Mouse (Mus musculus) T-cell, adult 2 months (primary cell): Measurements from ENCODE around the gene Pcsk4.

Experiments used
- DNase-seq: peaks from one replicate; pipeline ENCODE4 v3.0.0; 2022; ENCODE audit warnings: low spot score

The Pcsk4 gene

GRCm38 (mm10) chr10:80322811-80323211, 6.5 kb downstream of the Pcsk4 start:
- peak; percentile 34 for DNase-seq

- no peak for DNase-seq
Observed at GRCm38 (mm10) chr10:80321670-80322581, 7.4 kb downstream of the Pcsk4 start.

- no peak for DNase-seq
Observed at GRCm38 (mm10) chr10:80321014-80321669, 8.2 kb downstream of the Pcsk4 start.

GRCm38 (mm10) chr10:80320340-80320760, 8.9 kb downstream of the Pcsk4 start, which contains the start of gene 2310011J03Rik:
2310011J03Rik (minus strand) TSS chr10:80320537.
- peak; percentile 90 for DNase-seq

DNA sequence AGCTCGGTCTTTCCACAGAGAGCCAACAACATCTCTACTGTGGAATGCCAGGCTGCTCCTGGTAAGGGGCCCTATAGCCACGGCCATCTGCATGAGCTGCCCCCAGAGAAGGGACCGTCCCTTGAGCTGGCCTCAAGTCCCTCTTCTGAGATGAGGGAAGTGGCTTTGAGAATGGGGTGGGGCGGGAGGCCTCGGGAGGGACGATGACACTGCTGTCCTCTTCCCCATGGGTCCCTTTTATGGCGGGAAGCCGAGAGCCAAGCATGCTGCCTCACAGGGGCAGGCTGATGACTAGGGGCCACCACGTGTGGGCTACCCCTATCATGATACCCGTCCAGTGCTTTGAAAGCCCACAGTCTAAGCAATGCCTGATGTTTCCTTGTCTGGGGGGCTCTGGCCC, 12.3 kb downstream of the Pcsk4 start:
- no peak for DNase-seq

DNA sequence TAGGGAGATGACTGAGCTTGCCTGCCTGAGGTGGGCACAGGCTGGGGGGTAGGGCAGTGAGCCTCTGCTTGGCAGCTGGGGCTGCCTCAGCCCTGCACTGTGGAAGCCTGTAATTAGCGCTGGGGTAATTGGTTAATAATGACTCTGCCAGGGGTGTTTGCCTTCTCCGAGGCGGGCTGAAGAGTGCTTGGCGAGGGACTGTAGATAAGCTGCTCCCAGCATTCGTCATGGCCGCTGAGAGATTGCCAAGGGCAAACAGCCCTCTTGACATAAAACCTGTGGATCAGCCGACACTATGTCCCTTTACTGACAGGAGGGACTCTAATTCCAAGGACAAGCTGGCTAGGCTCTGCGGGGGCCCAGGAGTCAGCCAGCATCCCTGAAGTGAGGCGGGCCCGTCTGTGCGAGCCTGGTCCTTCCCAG, 12.9 kb downstream of the Pcsk4 start:
- DNase-seq: no peak

- DNase-seq: no peak
Observed at GRCm38 (mm10) chr10:80315315-80315714, 14.0 kb downstream of the Pcsk4 start.

DNA sequence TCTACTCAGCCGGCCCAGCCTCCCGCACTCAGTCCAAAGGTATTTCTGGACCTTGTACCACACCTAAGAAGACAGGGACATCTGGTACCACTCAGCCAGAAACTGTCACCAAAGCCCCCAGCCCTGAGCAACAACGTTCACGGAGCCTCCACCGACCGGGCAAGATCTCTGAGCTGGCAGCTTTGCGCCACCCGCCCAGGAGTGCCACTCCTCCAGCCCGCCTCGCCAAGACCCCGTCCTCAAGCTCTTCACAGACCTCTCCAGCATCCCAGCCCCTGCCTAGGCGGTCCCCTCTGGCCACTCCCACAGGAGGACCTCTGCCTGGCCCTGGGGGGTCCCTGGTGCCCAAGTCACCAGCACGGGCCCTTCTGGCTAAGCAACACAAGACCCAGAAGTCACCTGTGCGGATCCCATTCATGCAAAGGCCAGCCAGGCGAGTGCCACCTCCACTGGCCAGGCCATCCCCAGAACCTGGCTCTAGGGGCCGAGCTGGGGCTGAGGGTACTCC, 14.8 kb downstream of the Pcsk4 start:
- DNase-seq: no peak

- no peak for DNase-seq
Observed at GRCm38 (mm10) chr10:80313627-80314201, 15.6 kb downstream of the Pcsk4 start.

DNA sequence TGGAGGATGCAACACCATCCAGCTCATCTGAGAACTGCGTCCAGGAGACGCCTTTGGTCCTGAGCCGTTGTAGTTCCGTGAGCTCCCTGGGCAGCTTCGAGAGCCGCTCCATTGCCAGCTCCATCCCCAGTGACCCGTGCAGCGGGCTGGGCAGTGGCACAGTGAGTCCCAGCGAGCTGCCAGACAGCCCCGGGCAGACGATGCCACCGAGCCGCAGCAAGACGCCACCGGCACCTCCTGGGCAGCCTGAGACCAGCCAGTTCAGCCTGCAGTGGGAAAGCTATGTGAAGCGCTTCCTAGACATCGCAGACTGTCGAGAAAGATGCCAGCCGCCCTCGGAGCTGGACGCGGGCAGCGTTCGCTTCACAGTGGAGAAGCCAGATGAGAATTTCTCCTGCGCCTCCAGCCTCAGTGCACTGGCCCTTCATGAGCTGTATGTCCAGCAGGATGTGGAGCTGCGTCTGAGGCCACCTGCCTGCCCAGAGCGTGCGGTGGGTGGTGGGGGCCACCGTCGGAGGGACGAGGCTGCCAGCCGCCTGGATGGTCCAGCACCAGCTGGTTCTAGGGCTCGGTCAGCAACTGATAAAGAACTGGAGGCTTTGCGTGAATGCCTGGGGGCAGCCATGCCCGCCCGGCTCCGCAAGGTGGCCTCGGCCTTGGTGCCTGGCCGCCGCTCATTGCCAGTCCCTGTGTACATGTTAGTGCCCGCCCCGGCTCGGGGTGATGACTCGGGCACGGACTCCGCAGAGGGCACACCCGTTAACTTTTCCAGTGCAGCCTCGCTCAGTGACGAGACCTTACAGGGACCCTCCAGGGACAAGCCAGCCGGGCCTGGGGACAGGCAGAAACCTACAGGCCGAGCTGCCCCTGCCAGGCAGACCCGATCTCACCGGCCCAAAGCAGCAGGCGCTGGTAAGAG, 16.5 kb downstream of the Pcsk4 start:
- no peak for DNase-seq

DNA sequence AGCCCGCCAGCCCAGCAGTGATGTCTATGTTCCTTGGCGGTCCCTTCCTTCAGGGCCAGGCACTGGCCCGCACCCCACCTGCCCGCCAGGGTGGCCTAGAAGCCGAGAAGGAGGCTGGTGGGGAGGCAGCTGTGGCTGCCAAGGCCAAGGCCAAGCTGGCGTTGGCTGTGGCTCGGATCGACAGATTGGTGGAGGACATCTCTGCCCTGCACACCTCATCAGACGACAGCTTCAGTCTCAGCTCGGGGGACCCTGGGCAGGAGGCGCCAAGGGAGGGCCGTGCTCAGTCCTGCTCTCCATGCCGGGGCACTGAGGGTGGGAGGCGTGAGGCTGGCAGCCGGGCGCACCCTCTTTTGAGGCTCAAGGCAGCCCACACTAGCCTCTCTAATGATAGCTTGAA, 17.7 kb downstream of the Pcsk4 start:
- no peak for DNase-seq

DNA sequence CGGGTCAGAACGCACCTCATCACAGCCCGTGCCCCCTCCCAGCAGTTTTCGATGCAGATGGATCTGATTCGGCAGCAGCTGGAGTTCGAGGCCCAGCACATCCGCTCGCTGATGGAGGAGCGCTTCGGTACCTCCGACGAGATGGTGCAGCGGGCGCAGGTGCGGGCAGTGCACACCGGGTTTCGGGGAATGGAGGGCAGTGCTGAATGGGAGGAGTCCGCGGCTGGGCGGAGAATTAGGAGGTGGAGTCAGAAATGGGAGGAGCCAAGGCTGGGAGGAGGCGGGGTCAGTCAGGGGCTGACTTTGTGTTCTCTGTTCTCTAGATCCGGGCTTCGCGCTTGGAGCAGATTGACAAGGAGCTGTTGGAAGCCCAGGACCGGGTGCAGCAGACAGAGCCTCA, 24.4 kb downstream of the Pcsk4 start:
- peak; percentile 54 for DNase-seq

- no peak for DNase-seq
Observed at GRCm38 (mm10) chr10:80304458-80304857, 24.8 kb downstream of the Pcsk4 start.

DNA sequence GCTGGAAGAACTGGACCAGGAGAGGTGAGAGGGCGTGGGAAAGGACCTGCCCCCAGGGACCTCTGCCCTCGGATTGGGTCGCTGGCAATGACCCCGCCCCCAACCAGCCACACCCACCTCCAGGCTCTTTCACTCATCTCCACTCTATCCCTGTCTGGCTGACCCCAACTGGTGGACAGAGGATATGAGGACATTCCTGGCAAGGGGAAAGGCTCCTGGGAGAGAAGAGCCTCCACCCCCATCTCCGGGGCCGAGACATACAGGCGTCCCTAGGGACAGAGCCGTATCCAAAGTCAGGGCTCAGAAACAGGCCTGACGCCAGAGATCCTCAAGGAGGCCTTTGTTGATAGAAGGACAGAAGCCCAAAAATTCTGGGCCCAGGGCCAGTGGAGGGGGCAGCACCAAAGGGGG, 26.8 kb downstream of the Pcsk4 start:
- DNase-seq: no peak

- DNase-seq: no peak
Observed at GRCm38 (mm10) chr10:80302082-80302355, 27.3 kb downstream of the Pcsk4 start.

DNA sequence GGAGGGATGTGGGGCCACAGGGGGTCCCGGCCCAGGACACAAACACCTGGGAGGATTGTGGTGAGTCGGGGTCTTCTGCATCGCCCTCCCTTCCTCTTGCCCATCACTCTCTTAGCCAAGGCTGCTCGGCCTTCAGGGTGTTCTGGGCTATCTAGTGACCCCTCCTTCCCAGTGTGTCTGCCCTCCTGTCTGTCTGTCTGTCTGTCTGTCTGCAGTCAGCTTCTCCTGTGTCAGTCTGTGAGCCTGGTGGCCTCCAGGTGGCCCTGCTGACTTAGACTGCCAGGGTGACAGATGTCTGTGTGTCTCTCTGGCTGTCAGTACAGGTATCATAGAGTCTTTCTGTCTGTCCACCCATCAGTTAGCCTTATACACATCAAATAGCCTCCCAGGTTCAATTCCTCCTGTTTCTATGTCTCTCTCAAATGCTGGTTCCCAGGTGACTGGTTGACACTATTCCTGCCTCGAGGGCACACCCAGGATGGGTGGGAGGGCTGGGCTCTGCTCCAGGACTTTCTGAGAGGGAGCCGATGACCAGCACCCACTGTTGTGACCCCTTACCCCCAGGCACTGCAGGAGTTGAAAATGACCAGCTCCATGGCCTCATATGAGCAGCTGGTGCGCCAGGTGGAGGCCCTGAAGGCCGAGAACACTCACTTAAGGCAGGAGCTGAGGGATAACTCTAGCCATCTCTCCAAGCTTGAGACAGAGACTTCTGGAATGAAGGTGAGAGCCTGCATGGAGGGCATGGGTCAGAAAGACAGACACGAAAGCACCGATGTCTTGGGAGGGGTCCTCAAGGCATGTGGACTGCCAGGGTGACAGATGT, 27.8 kb downstream of the Pcsk4 start:
- DNase-seq: no peak

GRCm38 (mm10) chr10:80300672-80301181, 28.6 kb downstream of the Pcsk4 start:
- DNase-seq: no peak

GRCm38 (mm10) chr10:80299824-80300223, 29.5 kb downstream of the Pcsk4 start:
- DNase-seq: no peak

GRCm38 (mm10) chr10:80299301-80299700, 30.0 kb downstream of the Pcsk4 start:
- no peak for DNase-seq

GRCm38 (mm10) chr10:80298571-80299281, 30.6 kb downstream of the Pcsk4 start:
- DNase-seq: no peak
